Mouse (Mus musculus) liver, adult 2 months (tissue): ENCODE results near the gene Adamtsl3. TPM values are rescaled to one million over a fixed set of nuclear protein-coding genes. Genes with fewer than 3 reads are reported as not detected.

Experiments used
- DNase-seq: peaks from one replicate; pipeline ENCODE4 v3.0.0-alpha.2; 2011; ENCODE audit warnings: low read depth, low spot score; ENCODE audit errors: extremely low read depth
- H3K27ac ChIP-seq: fragments of 200-500 bp; replicated peaks from 2 replicates; pipeline ENCODE4 v1.5.1; 2012; ENCODE audit warnings: low read depth, mild to moderate bottlenecking, control low read depth, inconsistent platforms, low read length; ENCODE audit not compliant: insufficient read depth
- H3K27me3 ChIP-seq: fragments of 200-500 bp; 2 replicates; pipeline ENCODE4 v1.6.1; 2012; ENCODE audit warnings: mild to moderate bottlenecking, moderate library complexity, low read length, inconsistent platforms; ENCODE audit not compliant: control insufficient read depth, insufficient read depth
- H3K36me3 ChIP-seq: fragments of 200-500 bp; 2 replicates; pipeline ENCODE4 v1.6.1; 2012; ENCODE audit warnings: low read length, inconsistent platforms; ENCODE audit not compliant: control insufficient read depth, insufficient read depth
- H3K4me1 ChIP-seq: fragments of 200-500 bp; 2 replicates; pipeline ENCODE4 v1.6.1; 2011; ENCODE audit warnings: low read length; ENCODE audit not compliant: control insufficient read depth, insufficient read depth
- H3K4me3 ChIP-seq: fragments of 200-500 bp; 2 replicates; pipeline ENCODE4 v1.5.1; 2011; ENCODE audit warnings: low read depth, mild to moderate bottlenecking, control low read depth, low read length, moderate library complexity; ENCODE audit not compliant: insufficient read depth
- H3K79me2 ChIP-seq: fragments of 200-500 bp; 2 replicates; pipeline ENCODE4 v1.6.1; 2012; ENCODE audit warnings: inconsistent platforms, mild to moderate bottlenecking, low read length, moderate library complexity; ENCODE audit not compliant: control insufficient read depth, insufficient read depth
- H3K9ac ChIP-seq: fragments of 200-500 bp; 2 replicates; pipeline ENCODE4 v1.6.1; 2012; ENCODE audit warnings: low read depth, mild to moderate bottlenecking, control low read depth, inconsistent platforms, low read length
- CTCF ChIP-seq: fragments of 200-500 bp; IDR thresholded peaks from 2 replicates; pipeline ENCODE4 v1.5.1; 2011; ENCODE audit warnings: low read depth, low read length, control low read depth
- POLR2A ChIP-seq: fragments of 200-500 bp; IDR thresholded peaks from 2 replicates; pipeline ENCODE4 v1.6.1; 2011; ENCODE audit warnings: low read length, control low read depth; ENCODE audit not compliant: insufficient read depth; ENCODE audit errors: extremely low read depth
- WGBS: fragments of 180-500 bp; shearing (Covaris S2); methylation state at CpG from one replicate; pipeline ENCODE4 v1.1.7; 2018; 5-methylcytosine and 5-hydroxymethylcytosine counted together
- polyA plus RNA-seq: library from polyadenylated mRNA; depleted of rRNA; stranded (reverse); fragments of >200 nt; gene quantifications from 2 replicates; pipeline ENCODE4 v1.2.3, GENCODE M21; 2012
- total RNA-seq: library from RNA; depleted of rRNA; stranded (reverse); fragments of >200 nt; gene quantifications from 2 replicates; pipeline ENCODE4 v1.2.3, GENCODE M21; 2014

The Adamtsl3 gene
- total and polyA plus RNA-seq, 2 experiments = 0.09 to 0.11 TPM

- Histone ChIP-seq H3K79me2 (no peaks in the 10 kb centered on the region), H3K27me3 (no peaks in the 10 kb centered on the region), H3K9ac (no peak overlapping the region), H3K4me1 (no peaks in the 10 kb centered on the region), H3K36me3 (no peaks in the 10 kb centered on the region), H3K4me3 (no peak overlapping the region), H3K27ac (no peak overlapping the region)
- TF ChIP-seq CTCF = no peak
- no peak for TF ChIP-seq POLR2A
- no peak for DNase-seq
- WGBS = 80% methylated on average over 6 of the region's 6 CpGs
These were observed 59.1 kb downstream of the Adamtsl3 start for GRCm38 (mm10) chr7:82394435-82395186.

- Histone ChIP-seq H3K4me3 (no peak overlapping the region), H3K4me1 (no peaks in the 10 kb centered on the region), H3K27me3 (no peaks in the 10 kb centered on the region), H3K79me2 (no peaks in the 10 kb centered on the region), H3K27ac (no peak overlapping the region), H3K9ac (no peak overlapping the region), H3K36me3 (no peaks in the 10 kb centered on the region)
- no peak for TF ChIP-seq POLR2A
- no peak for TF ChIP-seq CTCF
- no peak for DNase-seq
- 91% methylated on average over 12 of the region's 12 CpGs for WGBS
These were observed 59.7 kb downstream of the Adamtsl3 start for GRCm38 (mm10) chr7:82395239-82395638.

- Histone ChIP-seq H3K4me1 (no peaks in the 10 kb centered on the region), H3K4me3 (no peak overlapping the region), H3K9ac (no peak overlapping the region), H3K79me2 (no peaks in the 10 kb centered on the region), H3K27me3 (no peaks in the 10 kb centered on the region), H3K36me3 (no peaks in the 10 kb centered on the region), H3K27ac (no peak overlapping the region)
- DNase-seq = no peak
- TF ChIP-seq CTCF (no peak), POLR2A (no peak)
- WGBS = 68% methylated on average over 6 of the region's 6 CpGs
These were observed 60.4 kb downstream of the Adamtsl3 start for GRCm38 (mm10) chr7:82395751-82396512.

GRCm38 (mm10) chr7:82396869-82397268 lies 61.4 kb downstream of the Adamtsl3 start:
- no peak for TF ChIP-seq CTCF
- no peaks in the 10 kb centered on the region for H3K36me3 ChIP-seq
- no peak for DNase-seq
- H3K27me3 ChIP-seq = no peaks in the 10 kb centered on the region
- WGBS = 51% methylated on average over 5 of the region's 5 CpGs
- H3K4me1 ChIP-seq = no peaks in the 10 kb centered on the region
- no peaks in the 10 kb centered on the region for H3K79me2 ChIP-seq
- H3K27ac ChIP-seq = no peak overlapping the region
- no peak overlapping the region for H3K9ac ChIP-seq
- H3K4me3 ChIP-seq = no peak overlapping the region

GRCm38 (mm10) chr7:82397632-82398031 lies 62.1 kb downstream of the Adamtsl3 start:
- no peak for DNase-seq
- 78% methylated on average over 8 of the region's 8 CpGs for WGBS
- Histone ChIP-seq H3K4me1 (no peaks in the 10 kb centered on the region), H3K4me3 (no peak overlapping the region), H3K27ac (no peak overlapping the region), H3K27me3 (no peaks in the 10 kb centered on the region), H3K36me3 (no peaks in the 10 kb centered on the region), H3K79me2 (no peaks in the 10 kb centered on the region), H3K9ac (no peak overlapping the region)
- TF ChIP-seq CTCF (no peak), POLR2A (no peak)
